Mouse (Mus musculus): ENCODE data around the gene Zfp446. TPM values are rescaled to one million over a fixed set of nuclear protein-coding genes. Genes with fewer than 3 reads are reported as not detected.
"Not testable (repeated sequence)": the region's sequence is repeated elsewhere in the genome, so short reads cannot be mapped to it uniquely, and the experiment has no call there.

The Zfp446 gene
- total RNA-seq (2014; rRNA removed) (8.9 and 10.9 TPM in 2 replicates), polyA plus RNA-seq (2015; fragmentation: Nextera tagmentation; extraction: Ambion mirVana) (7.6 and 7.9 TPM in 2 replicates)

DNA sequence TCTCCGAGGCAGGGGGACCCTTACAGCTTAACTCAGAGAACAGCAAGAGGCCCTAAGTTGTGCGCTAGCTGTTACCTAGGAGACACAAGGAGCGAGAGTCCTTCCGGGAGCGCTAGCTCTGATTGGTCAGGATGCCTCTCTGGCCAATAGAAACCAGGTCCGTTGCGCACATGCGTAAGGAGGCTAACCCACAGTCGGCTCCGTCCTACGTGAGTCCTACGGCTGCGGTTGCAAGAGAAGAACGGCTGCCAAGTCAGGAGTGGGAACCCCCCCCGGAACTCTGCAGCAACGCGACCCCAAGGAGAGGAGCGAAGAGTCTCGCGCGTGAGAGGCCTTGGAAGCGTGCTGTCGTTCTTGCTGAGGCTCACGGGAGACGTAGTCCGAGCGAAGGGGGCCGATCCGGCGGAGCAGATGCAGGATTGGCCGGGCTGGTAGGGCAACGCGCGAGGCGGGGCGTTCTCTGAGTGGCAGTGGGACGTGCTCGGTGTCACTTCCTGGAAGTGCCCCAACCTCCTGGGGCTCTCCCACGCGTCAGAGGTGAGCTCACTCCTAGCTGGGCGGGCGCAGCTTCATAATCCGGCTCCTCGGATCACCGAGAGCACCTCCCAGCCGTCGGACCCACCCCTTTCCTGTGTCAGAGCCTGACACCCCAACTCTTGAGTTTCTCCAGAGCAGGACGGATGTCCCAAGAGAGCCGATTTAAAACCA is at the start of gene Zfp446:
TSS of gene Zfp446 (plus strand) at position 167 of the 708 bp plus-strand sequence.
- no peak for TF ChIP-seq CTCF (IDR thresholded peaks at IDR 0.05; ENCODE audit: low read depth)
- Histone ChIP-seq H3K9ac (replicated peaks; ENCODE audit: low read length) (peak within 1 kb of the TSS; percentile 63), H3K36me3 (ENCODE audit: insufficient read depth, low read length) (no peaks in the 10 kb centered on the region), H3K9me3 (ENCODE audit: low read length) (no peaks in the 10 kb centered on the region), H3K4me1 (ENCODE audit: insufficient read depth, low read length) (no peaks in the 10 kb centered on the region), H3K27me3 (ENCODE audit: insufficient read depth, low read length) (no peaks in the 10 kb centered on the region), H3K27ac (peak within 1 kb of the TSS; percentile 94), H3K4me2 (ENCODE audit: low read depth, low read length) (peak within 1 kb of the TSS; percentile 78), H3K4me3 (ENCODE audit: low read length) (peak within 1 kb of the TSS; percentile 59)
- DNase-seq (ENCODE audit: low spot score) (peak; percentile 99), ATAC-seq (peak; percentile 98)
- WGBS = under 1% methylated on average over 49 of the region's 49 CpGs

DNA sequence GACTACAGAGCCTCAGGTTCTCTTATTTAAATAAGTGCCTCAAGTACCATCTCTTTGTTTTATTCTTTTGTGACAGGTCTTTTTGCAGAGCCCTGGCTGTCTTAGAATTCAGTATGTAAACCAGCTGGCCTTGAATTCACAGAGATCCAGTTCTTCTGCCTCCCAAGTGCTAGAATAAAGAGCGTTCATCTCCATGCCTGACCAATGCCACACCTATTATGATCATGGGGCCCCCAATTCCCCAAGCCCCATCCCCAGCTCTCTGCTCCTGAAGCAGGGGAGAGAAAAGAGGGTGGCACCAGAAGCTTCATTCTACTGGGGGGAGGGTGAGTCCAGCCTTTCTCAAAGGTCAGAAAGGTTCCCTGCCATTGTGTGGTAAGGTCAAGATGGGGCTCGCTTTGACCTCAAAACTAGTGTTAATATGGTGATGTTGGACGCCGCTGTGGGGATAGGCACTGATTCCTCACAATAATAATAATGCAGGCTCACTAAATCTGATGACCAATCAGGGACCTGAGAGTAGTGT is 44.0 kb upstream of the Zfp446 start:
- no peak for TF ChIP-seq CTCF (IDR thresholded peaks at IDR 0.05; ENCODE audit: low read depth)
- no peak for DNase-seq (ENCODE audit: low spot score)
- Histone ChIP-seq H3K27me3 (ENCODE audit: insufficient read depth, low read length) (no peaks in the 10 kb centered on the region), H3K9me3 (ENCODE audit: low read length) (no peaks in the 10 kb centered on the region), H3K4me2 (ENCODE audit: low read depth, low read length) (no peak overlapping the region), H3K4me1 (ENCODE audit: insufficient read depth, low read length) (no peaks in the 10 kb centered on the region), H3K36me3 (ENCODE audit: insufficient read depth, low read length) (no peaks in the 10 kb centered on the region), H3K4me3 (ENCODE audit: low read length) (no peak overlapping the region), H3K27ac (no peak overlapping the region), H3K9ac (replicated peaks; ENCODE audit: low read length) (no peak overlapping the region)
- no peak for ATAC-seq
- 59% methylated on average over 4 of the region's 4 CpGs for WGBS

DNA sequence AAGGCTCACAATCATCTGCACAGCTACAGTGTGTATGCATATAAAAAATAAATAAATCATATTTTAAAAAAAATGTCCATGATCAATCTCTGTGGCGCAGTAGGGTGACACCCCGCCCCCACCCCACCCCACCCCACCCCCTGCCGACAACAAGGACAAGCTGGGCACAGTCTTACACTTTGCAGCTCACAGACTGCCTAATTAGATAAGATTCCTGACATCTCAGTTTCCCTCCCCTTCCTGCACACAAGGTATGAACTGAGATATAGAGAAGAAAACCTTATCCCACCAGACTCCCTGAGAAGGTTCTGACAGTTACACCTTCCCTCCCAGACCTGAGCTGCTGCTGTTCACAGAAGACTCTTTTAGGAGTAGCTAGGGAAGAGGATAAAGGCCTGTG is 42.8 kb upstream of the Zfp446 start:
- ATAC-seq = no peak
- H3K4me1 ChIP-seq (ENCODE audit: insufficient read depth, low read length) = no peaks in the 10 kb centered on the region
- no peak overlapping the region for H3K27ac ChIP-seq
- no peak overlapping the region for H3K4me3 ChIP-seq (ENCODE audit: low read length)
- no peak overlapping the region for H3K9ac ChIP-seq (replicated peaks; ENCODE audit: low read length)
- H3K36me3 ChIP-seq (ENCODE audit: insufficient read depth, low read length) = no peaks in the 10 kb centered on the region
- H3K4me2 ChIP-seq (ENCODE audit: low read depth, low read length) = no peak overlapping the region
- no peak for TF ChIP-seq CTCF (IDR thresholded peaks at IDR 0.05; ENCODE audit: low read depth)
- H3K9me3 ChIP-seq (ENCODE audit: low read length) = no peaks in the 10 kb centered on the region
- 88% methylated on average over 3 of the region's 3 CpGs for WGBS
- no peaks in the 10 kb centered on the region for H3K27me3 ChIP-seq (ENCODE audit: insufficient read depth, low read length)
- no peak for DNase-seq (ENCODE audit: low spot score)

DNA sequence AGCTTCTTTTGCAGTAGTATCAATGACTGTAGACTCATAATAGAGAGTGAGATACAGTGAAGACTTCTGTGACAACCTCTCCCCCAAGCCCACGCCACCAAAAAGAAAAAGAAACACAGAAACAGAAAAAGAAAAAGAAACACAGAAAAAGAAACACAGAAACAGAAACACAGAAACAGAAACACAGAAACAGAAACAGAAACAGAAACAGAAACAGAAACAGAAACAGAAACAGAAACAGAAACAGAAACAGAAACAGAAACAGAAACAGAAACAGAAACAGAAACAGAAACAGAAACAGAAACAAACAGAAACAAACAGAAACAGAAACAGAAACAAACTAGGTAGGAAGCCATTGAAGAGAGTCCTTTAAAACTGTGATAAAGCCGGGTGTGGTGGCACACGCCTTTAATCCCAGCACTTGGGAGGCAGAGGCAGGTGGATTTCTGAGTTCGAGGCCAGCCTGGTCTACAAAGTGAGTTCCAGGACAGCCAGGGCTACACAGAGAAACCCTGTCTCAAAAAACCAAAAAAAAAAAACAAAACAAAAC is 40.3 kb upstream of the Zfp446 start:
- ATAC-seq, H3K27ac ChIP-seq: not testable (repeated sequence)

DNA sequence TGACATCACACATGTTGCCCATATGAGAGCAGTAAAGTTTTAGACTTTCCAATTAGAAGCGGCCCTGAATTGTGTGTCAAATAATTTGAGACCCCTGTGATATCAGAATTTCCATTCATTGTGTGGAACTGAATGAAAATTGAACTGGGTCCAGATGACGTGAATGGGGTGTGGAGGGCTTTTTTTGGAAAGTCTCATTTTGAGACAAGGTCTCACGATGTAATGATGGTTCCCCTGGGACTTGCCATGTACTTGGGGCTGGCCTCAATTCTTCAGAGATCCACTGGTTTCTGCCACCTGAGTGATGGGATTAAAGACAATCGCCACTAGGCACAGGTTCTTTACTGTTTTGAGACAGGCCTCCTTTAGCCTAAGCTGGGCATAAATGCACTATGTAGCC is 37.0 kb upstream of the Zfp446 start:
- no peak for DNase-seq (ENCODE audit: low spot score)
- no peak for TF ChIP-seq CTCF (IDR thresholded peaks at IDR 0.05; ENCODE audit: low read depth)
- no peak for ATAC-seq
- Histone ChIP-seq H3K9ac (replicated peaks; ENCODE audit: low read length) (no peak overlapping the region), H3K4me3 (ENCODE audit: low read length) (no peak overlapping the region), H3K4me1 (ENCODE audit: insufficient read depth, low read length) (no peaks in the 10 kb centered on the region), H3K27ac (no peak overlapping the region), H3K27me3 (ENCODE audit: insufficient read depth, low read length) (no peaks in the 10 kb centered on the region), H3K4me2 (ENCODE audit: low read depth, low read length) (no peak overlapping the region), H3K9me3 (ENCODE audit: low read length) (no peaks in the 10 kb centered on the region), H3K36me3 (ENCODE audit: insufficient read depth, low read length) (no peaks in the 10 kb centered on the region)
- WGBS = 86% methylated on average over 4 of the region's 4 CpGs

More for the DNA sequence above, 40.3 kb upstream of the Zfp446 start:
- DNase-seq (ENCODE audit: low spot score); H3K9me3 ChIP-seq (ENCODE audit: low read length); H3K4me3 ChIP-seq (ENCODE audit: low read length); H3K27me3 ChIP-seq (ENCODE audit: insufficient read depth, low read length); H3K9ac ChIP-seq (replicated peaks; ENCODE audit: low read length); H3K4me1 ChIP-seq (ENCODE audit: insufficient read depth, low read length); H3K4me2 ChIP-seq (ENCODE audit: low read depth, low read length); H3K36me3 ChIP-seq (ENCODE audit: insufficient read depth, low read length): not testable (repeated sequence)
- 94% methylated on average over 4 of the region's 4 CpGs for WGBS

DNA sequence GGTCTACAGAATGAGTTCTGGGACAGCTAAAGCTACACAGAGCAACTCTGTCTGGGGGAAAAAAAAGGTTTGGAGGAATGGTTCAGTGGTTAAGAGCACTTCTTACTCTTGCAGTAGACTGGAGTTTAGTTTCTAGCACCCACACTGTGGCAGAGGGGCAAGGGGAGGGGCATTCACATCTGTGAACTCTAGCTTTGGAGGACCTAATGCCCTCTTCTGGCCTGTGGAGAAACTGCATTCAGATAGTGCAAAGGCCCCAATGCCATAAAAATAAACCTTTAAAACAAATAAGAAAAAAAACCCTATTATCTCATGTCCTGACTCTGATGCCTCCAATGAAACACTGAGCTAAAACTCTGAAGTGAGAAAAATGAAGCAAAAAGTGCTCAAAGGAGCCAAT is 34.2 kb upstream of the Zfp446 start:
- no peak overlapping the region for H3K4me3 ChIP-seq (ENCODE audit: low read length)
- no peaks in the 10 kb centered on the region for H3K4me1 ChIP-seq (ENCODE audit: insufficient read depth, low read length)
- no peak overlapping the region for H3K4me2 ChIP-seq (ENCODE audit: low read depth, low read length)
- H3K9me3 ChIP-seq (ENCODE audit: low read length) = no peaks in the 10 kb centered on the region
- H3K36me3 ChIP-seq (ENCODE audit: insufficient read depth, low read length) = no peaks in the 10 kb centered on the region
- no peak overlapping the region for H3K27ac ChIP-seq
- peak; percentile 39 for TF ChIP-seq CTCF (IDR thresholded peaks at IDR 0.05; ENCODE audit: low read depth)
- ATAC-seq (no peak), DNase-seq (ENCODE audit: low spot score) (no peak)
- no peaks in the 10 kb centered on the region for H3K27me3 ChIP-seq (ENCODE audit: insufficient read depth, low read length)
- no peak overlapping the region for H3K9ac ChIP-seq (replicated peaks; ENCODE audit: low read length)
